Mouse (Mus musculus): ENCODE measurements around the gene Pik3c2b. TPM values are rescaled to one million over a fixed set of nuclear protein-coding genes. Genes with fewer than 3 reads are reported as not detected.
A peak's percentile ranks its signal among the peaks of the same experiment; 100 is the strongest.
"Not testable (repeated sequence)": the region's sequence is repeated elsewhere in the genome, so short reads cannot be mapped to it uniquely, and the experiment has no call there.

Pik3c2b gene
- total RNA-seq, 2 experiments from 2014 or later, result 0.33 to 4.0 TPM

GRCm38 (mm10) chr1:133029744-133030143 is 15.7 kb upstream of the Pik3c2b start:
- ATAC-seq (replicated peaks; ENCODE audit: low FRiP score, low TSS enrichment, poor library complexity, severe bottlenecking), result no peak

GRCm38 (mm10) chr1:133030461-133030860 is 15.0 kb upstream of the Pik3c2b start, which contains the start of gene Mdm4:
Mdm4 (minus strand) TSS chr1:133030561.
- ATAC-seq (replicated peaks; ENCODE audit: low FRiP score, low TSS enrichment, poor library complexity, severe bottlenecking), result no peak

GRCm38 (mm10) chr1:133032981-133033315 is 12.5 kb upstream of the Pik3c2b start:
- ATAC-seq (replicated peaks; ENCODE audit: low FRiP score, low TSS enrichment, poor library complexity, severe bottlenecking), result peak; percentile 30; the same call in 1 of the 2 replicates

GRCm38 (mm10) chr1:133033316-133034090 is 12.0 kb upstream of the Pik3c2b start:
- peak; percentile 77 for ATAC-seq (replicated peaks; ENCODE audit: low FRiP score, low TSS enrichment, poor library complexity, severe bottlenecking)

- peak; percentile 82 for ATAC-seq (replicated peaks; ENCODE audit: low FRiP score, low TSS enrichment, poor library complexity, severe bottlenecking)
Measured at GRCm38 (mm10) chr1:133034091-133034460, 11.4 kb upstream of the Pik3c2b start.

- not testable (repeated sequence) for ATAC-seq (replicated peaks; ENCODE audit: low FRiP score, low TSS enrichment, poor library complexity, severe bottlenecking)
Measured at GRCm38 (mm10) chr1:133034682-133035081, 10.8 kb upstream of the Pik3c2b start.

- peak; percentile 87 for ATAC-seq (replicated peaks; ENCODE audit: low FRiP score, low TSS enrichment, poor library complexity, severe bottlenecking)
Measured at GRCm38 (mm10) chr1:133039505-133039949, 5.9 kb upstream of the Pik3c2b start.

GRCm38 (mm10) chr1:133045861-133046440 is 484 bp downstream of the Pik3c2b start:
- ATAC-seq (replicated peaks; ENCODE audit: low FRiP score, low TSS enrichment, poor library complexity, severe bottlenecking), result peak; percentile 86

GRCm38 (mm10) chr1:133046441-133046931 is 1.0 kb downstream of the Pik3c2b start:
- peak; percentile 23; the same call in 1 of the 2 replicates for ATAC-seq (replicated peaks; ENCODE audit: low FRiP score, low TSS enrichment, poor library complexity, severe bottlenecking)

GRCm38 (mm10) chr1:133047575-133047974 is 2.1 kb downstream of the Pik3c2b start:
- ATAC-seq (replicated peaks; ENCODE audit: low FRiP score, low TSS enrichment, poor library complexity, severe bottlenecking), result no peak

GRCm38 (mm10) chr1:133048690-133049089 is 3.2 kb downstream of the Pik3c2b start:
- no peak for ATAC-seq (replicated peaks; ENCODE audit: low FRiP score, low TSS enrichment, poor library complexity, severe bottlenecking)

- ATAC-seq (replicated peaks; ENCODE audit: low FRiP score, low TSS enrichment, poor library complexity, severe bottlenecking), result no peak
Measured at GRCm38 (mm10) chr1:133050001-133050431, 4.5 kb downstream of the Pik3c2b start.

- no peak for ATAC-seq (replicated peaks; ENCODE audit: low FRiP score, low TSS enrichment, poor library complexity, severe bottlenecking)
Measured at GRCm38 (mm10) chr1:133051829-133052228, 6.4 kb downstream of the Pik3c2b start.

- no peak for ATAC-seq (replicated peaks; ENCODE audit: low FRiP score, low TSS enrichment, poor library complexity, severe bottlenecking)
Measured at GRCm38 (mm10) chr1:133053034-133053433, 7.6 kb downstream of the Pik3c2b start.

- ATAC-seq (replicated peaks; ENCODE audit: low FRiP score, low TSS enrichment, poor library complexity, severe bottlenecking), result no peak
Measured at GRCm38 (mm10) chr1:133054326-133054725, 8.9 kb downstream of the Pik3c2b start.

- peak; percentile 43 for ATAC-seq (replicated peaks; ENCODE audit: low FRiP score, low TSS enrichment, poor library complexity, severe bottlenecking)
Measured at GRCm38 (mm10) chr1:133057345-133058034, 12.0 kb downstream of the Pik3c2b start.

- no peak for ATAC-seq (replicated peaks; ENCODE audit: low FRiP score, low TSS enrichment, poor library complexity, severe bottlenecking)
Measured at GRCm38 (mm10) chr1:133059592-133059991, 14.1 kb downstream of the Pik3c2b start.

- no peak for ATAC-seq (replicated peaks; ENCODE audit: low FRiP score, low TSS enrichment, poor library complexity, severe bottlenecking)
Measured at GRCm38 (mm10) chr1:133060681-133061080, 15.2 kb downstream of the Pik3c2b start.

- no peak for ATAC-seq (replicated peaks; ENCODE audit: low FRiP score, low TSS enrichment, poor library complexity, severe bottlenecking)
Measured at GRCm38 (mm10) chr1:133063164-133063563, 17.7 kb downstream of the Pik3c2b start.

GRCm38 (mm10) chr1:133068268-133068667 is 22.8 kb downstream of the Pik3c2b start:
- no peak for ATAC-seq (replicated peaks; ENCODE audit: low FRiP score, low TSS enrichment, poor library complexity, severe bottlenecking)
